Mouse (Mus musculus) liver, embryonic 13.5 days (tissue): ENCODE measurements around the gene Cyp2d11. TPM values are rescaled to one million over a fixed set of nuclear protein-coding genes. Genes with fewer than 3 reads are reported as not detected.

ENCODE experiments used
- ATAC-seq: fragments of 200-750 bp; cut with Nextera tagmentation; 2 replicates; pipeline ENCODE4 v1.8.0; 2017; ENCODE audit warnings: low read depth, mild to moderate bottlenecking, moderate number of reproducible peaks, moderate library complexity
- DNase-seq: peaks from one replicate; pipeline ENCODE4 v3.0.0; 2022
- H3K27ac ChIP-seq: fragments of 300-500 bp; sonication (generic); 2 replicates; pipeline ENCODE4 v1.5.1; 2015; ENCODE audit warnings: moderate library complexity, mild to moderate bottlenecking, inconsistent platforms
- H3K27me3 ChIP-seq: fragments of 300-500 bp; sonication (generic); 2 replicates; pipeline ENCODE4 v1.6.1; 2015; ENCODE audit warnings: mild to moderate bottlenecking, inconsistent platforms
- H3K36me3 ChIP-seq: fragments of 300-500 bp; sonication (generic); 2 replicates; pipeline ENCODE4 v1.6.1; 2015; ENCODE audit warnings: mild to moderate bottlenecking, inconsistent platforms
- H3K4me1 ChIP-seq: fragments of 300-500 bp; sonication (generic); replicated peaks from 2 replicates; pipeline ENCODE4 v1.6.1; 2015; ENCODE audit warnings: inconsistent platforms
- H3K4me2 ChIP-seq: fragments of 300-500 bp; sonication (generic); 2 replicates; pipeline ENCODE4 v1.6.1; 2015; ENCODE audit warnings: inconsistent platforms, mild to moderate bottlenecking, moderate library complexity
- H3K4me3 ChIP-seq: fragments of 300-500 bp; sonication (generic); replicated peaks from 2 replicates; pipeline ENCODE4 v1.5.1; 2015; ENCODE audit warnings: mild to moderate bottlenecking, inconsistent platforms
- H3K9ac ChIP-seq: fragments of 300-500 bp; sonication (generic); 2 replicates; pipeline ENCODE4 v1.6.1; 2015; ENCODE audit warnings: mild to moderate bottlenecking, inconsistent platforms
- H3K9me3 ChIP-seq: fragments of 300-500 bp; sonication (generic); replicated peaks from 2 replicates; pipeline ENCODE4 v1.6.1; 2016; ENCODE audit warnings: inconsistent platforms
- WGBS: fragments of 180-500 bp; shearing (Covaris S2); methylation state at CpG from one replicate; pipeline ENCODE4 v1.1.7; 2015; ENCODE audit not compliant: insufficient replicate concordance; 5-methylcytosine and 5-hydroxymethylcytosine counted together
- polyA plus RNA-seq: library from polyadenylated mRNA; unstranded; fragments of >200 nt; fragmentation: Nextera tagmentation; extraction: Ambion mirVana; gene quantifications from 2 replicates; pipeline ENCODE4 v1.2.1, GENCODE M21; 2015

Gene Cyp2d11
- polyA plus RNA-seq, 1 experiment from 2014 or later: not detected

DNA sequence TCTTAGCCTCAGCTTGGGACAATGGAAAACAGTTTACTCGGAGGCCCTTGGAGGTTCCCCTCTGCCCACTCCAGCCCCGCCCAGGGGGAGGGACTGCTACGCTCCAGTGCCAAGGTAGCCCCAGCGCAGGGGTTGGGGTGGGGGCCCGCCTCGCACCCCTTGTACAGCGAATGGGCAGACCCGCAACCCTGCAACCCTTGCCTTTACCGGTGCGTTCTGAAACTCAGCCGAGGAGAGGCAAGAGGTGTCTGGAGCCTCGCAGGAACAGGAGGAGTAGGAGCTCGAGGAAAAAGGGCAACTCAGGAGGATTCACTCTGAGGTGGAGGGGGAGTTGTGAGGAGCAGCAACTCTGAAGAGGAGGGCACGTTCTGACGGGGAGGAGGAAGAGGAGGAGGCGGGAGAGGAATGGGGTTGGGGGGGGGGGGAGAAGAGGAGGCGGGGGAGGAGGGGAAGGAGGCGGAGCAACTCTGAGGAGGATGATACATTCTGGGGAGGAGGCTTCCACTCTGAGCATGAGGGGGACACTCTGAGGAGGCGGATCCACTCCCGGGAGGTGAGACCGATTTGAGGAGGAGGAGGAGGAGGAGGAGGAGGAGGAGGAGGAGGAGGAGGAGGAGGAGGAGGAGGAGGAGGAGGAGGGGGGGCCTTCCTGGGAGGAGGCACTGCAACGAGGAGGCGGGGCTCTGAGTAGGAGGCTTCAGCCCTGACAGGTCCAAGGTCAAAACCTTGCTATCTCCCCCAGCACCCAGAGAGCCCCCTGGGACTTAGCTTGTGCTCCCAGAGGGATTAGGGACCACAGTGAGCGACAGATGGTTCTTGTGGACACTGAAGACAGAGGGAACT lies 13.7 kb downstream of the Cyp2d11 start, which contains the start of gene Cyp2d22:
Gene Cyp2d22, minus strand, starts transcription at position 390 of the 843 bp plus-strand sequence.
- peak within 1 kb of the TSS; percentile 79 for H3K27ac ChIP-seq
- H3K4me2 ChIP-seq: peak within 1 kb of the TSS; percentile 70
- H3K27me3 ChIP-seq: 0 out of 2 replicates have a peak, but pooled peaks cover 9% of the 10 kb centered on the region
- ATAC-seq: peak; percentile 73
- H3K4me3 ChIP-seq: peak within 1 kb of the TSS; percentile 56
- no peaks in the 10 kb centered on the region for H3K9me3 ChIP-seq
- WGBS: 3% methylated on average over 18 of the region's 24 CpGs
- H3K4me1 ChIP-seq: peaks cover 18% of the 10 kb centered on the region
- DNase-seq: peak; percentile 19
- H3K36me3 ChIP-seq: no peaks in the 10 kb centered on the region
- H3K9ac ChIP-seq: peak within 1 kb of the TSS; percentile 69

DNA sequence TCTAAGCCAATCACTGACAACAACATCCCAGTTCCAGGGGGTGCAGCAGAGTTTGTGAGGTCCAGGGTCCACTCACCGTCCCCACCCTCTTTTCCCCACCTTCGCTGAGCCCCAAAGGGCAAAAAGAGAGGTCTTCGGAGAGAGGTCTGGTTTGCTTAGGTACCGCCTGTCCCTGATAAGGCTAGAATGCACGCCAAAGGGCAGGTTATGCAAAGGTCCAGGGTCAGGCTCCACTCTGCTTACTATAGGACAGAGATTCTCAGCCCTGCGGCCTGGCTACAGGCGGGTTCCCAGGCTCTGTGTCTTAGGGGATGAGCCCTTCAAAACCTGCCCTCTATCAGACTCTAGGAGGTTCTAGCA lies 14.3 kb downstream of the Cyp2d11 start:
- Histone ChIP-seq H3K27me3 (0 out of 2 replicates have a peak, but pooled peaks cover 9% of the 10 kb centered on the region), H3K4me1 (peaks cover 18% of the 10 kb centered on the region), H3K9me3 (no peaks in the 10 kb centered on the region), H3K9ac (peak overlapping the region; percentile 69), H3K4me2 (peak overlapping the region; percentile 70), H3K27ac (peak overlapping the region; percentile 79), H3K36me3 (no peaks in the 10 kb centered on the region), H3K4me3 (peak overlapping the region; percentile 56)
- peak; percentile 77 for ATAC-seq
- WGBS: 12% methylated on average over 7 of the region's 7 CpGs
- peak; percentile 15 for DNase-seq

DNA sequence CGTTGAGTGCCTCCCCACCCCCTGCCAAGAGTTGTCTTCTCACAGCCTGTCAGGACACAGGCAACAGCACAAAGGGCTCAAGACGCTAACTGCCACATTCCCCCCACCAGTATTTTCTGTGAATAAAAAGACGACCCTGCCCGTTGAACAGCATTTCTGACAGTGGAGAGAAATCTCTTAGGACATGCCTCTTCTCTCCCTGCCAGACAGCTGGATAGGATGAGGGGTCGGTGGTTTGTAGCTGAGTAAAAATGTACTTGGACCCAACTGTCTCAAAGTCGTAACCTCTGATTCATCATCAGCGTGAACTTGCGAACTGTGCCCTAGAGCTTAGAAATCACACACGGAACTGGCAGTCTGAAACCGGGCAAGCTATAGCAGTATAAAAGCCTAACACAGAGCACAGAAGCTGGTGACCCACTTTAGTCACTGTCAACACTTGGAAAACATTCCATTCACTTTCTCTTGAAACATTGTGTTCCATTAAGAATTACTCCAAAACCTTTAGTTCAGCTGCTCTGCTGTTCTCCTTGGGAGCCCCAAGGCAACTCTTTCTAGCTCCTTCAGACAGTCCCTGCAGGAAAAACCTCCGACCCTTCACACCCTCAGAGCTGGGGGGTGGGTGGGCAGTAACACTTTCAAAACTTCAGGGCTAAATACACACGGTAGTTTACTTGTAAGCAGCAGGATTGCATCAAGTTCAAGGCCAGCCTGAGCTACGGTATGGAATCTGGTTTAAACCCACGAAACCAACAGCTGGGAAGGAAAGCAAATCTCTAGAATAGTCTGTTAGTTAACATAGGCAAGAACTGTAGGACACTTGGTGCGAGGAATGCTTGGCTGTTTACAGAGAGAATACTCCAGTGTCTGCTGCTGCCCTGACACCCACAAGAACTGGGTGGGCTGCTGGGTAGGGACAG lies 15.3 kb downstream of the Cyp2d11 start:
- no peaks in the 10 kb centered on the region for H3K36me3 ChIP-seq
- WGBS: 51% methylated on average over 15 of the region's 15 CpGs
- H3K9me3 ChIP-seq: no peaks in the 10 kb centered on the region
- peak overlapping the region; percentile 19 for H3K4me3 ChIP-seq
- H3K27me3 ChIP-seq: 0 out of 2 replicates have a peak, but pooled peaks cover 9% of the 10 kb centered on the region
- peak overlapping the region; percentile 70 for H3K4me2 ChIP-seq
- ATAC-seq: no peak
- H3K9ac ChIP-seq: peak overlapping the region; percentile 43
- no peak for DNase-seq
- peaks cover 18% of the 10 kb centered on the region for H3K4me1 ChIP-seq
- H3K27ac ChIP-seq: peak overlapping the region; percentile 79

DNA sequence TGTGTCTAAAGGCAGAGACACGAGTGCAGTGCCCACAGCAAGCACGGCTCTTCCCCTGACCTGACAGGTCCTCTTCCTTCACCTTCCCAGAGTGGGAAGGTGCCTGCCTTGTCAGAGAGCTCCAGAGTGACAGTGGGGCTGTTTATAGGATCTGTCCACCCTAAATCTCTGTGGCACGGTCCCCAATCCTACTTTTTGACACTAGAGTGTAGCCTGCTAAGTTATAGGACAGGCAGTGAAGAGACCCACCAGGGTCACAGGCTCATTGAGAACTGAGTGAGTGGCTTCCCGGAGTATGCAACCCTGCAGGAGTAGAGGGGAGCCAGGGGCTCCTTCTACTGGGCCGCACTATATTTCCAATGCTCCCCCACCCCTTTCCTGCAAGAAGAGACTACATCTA lies 16.1 kb downstream of the Cyp2d11 start:
- H3K4me1 ChIP-seq: peaks cover 18% of the 10 kb centered on the region
- H3K9me3 ChIP-seq: no peaks in the 10 kb centered on the region
- 57% methylated on average over 5 of the region's 5 CpGs for WGBS
- H3K27me3 ChIP-seq: 0 out of 2 replicates have a peak, but pooled peaks cover 9% of the 10 kb centered on the region
- DNase-seq: no peak
- H3K9ac ChIP-seq: peak overlapping the region; percentile 43
- H3K27ac ChIP-seq: 0 out of 2 replicates have a peak overlapping the region, but pooled peaks have one; percentile 34
- H3K4me2 ChIP-seq: peak overlapping the region; percentile 70
- no peak for ATAC-seq
- no peak overlapping the region for H3K4me3 ChIP-seq
- no peaks in the 10 kb centered on the region for H3K36me3 ChIP-seq

DNA sequence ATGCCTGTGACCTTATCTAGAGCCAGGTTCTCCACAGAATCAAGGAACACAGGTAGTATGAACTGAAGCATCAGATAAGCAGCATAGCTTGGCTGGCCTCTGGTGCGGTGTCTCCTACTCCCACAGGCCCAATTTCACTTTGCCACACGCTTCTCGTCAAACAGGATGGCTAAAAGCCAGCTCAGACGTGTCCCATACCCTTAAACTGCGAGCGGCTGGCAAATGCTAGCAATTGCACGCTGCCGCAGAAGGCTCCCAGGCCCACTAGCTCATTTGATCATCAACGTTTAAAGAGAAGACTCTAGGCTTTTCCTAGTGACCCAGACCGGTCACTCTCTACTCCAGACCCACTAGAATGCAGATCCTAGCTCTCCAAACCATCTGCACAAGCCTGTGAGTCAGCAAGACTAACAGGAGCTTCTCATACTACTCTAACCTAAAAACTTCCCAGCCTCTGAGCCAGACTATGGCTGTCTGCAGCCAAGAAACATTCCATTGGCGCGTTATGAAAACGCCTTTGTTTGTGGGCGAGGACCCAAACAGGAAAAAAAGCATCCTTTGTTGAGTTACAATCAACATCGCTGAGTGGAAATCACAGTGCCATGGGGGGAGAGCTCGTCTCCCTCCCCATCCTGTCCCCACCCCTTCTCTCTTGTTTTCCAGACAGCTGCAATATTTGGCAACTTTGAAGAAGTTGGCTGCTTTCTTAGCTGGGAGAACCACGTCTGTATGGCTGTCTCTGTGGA lies 17.3 kb downstream of the Cyp2d11 start:
- Histone ChIP-seq H3K9ac (no peak overlapping the region; the same call in 1 of the 2 replicates), H3K27ac (no peak overlapping the region), H3K4me3 (no peak overlapping the region), H3K36me3 (no peaks in the 10 kb centered on the region), H3K4me1 (peaks cover 18% of the 10 kb centered on the region), H3K9me3 (no peaks in the 10 kb centered on the region), H3K27me3 (0 out of 2 replicates have a peak, but pooled peaks cover 9% of the 10 kb centered on the region), H3K4me2 (no peak overlapping the region)
- 65% methylated on average over 17 of the region's 17 CpGs for WGBS
- DNase-seq (no peak), ATAC-seq (no peak)

DNA sequence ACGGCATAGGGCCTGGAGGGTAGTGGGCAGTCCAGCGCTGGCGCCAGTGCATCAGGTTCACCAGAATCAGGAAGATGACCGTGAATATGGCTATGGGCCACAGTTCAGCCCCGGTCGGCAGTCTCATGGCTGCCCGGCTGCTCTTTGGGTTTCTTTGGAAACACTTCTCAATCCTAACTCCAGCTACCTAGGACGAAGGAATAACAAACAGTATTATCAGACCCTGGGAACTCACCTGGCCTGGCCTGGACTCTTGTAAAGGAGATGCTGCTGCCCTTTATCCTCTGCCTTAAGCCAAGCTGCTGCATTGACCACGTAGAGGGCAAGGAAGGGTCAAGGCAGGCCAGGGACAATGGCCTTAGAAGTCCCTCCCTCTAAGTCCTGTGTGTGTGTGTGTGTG lies 18.0 kb downstream of the Cyp2d11 start:
- ATAC-seq (no peak), DNase-seq (no peak)
- H3K9me3 ChIP-seq: no peaks in the 10 kb centered on the region
- no peak overlapping the region for H3K27ac ChIP-seq
- no peaks in the 10 kb centered on the region for H3K36me3 ChIP-seq
- no peak overlapping the region for H3K4me3 ChIP-seq
- H3K4me1 ChIP-seq: peaks cover 17% of the 10 kb centered on the region
- 0 out of 2 replicates have a peak, but pooled peaks cover 7% of the 10 kb centered on the region for H3K27me3 ChIP-seq
- H3K9ac ChIP-seq: no peak overlapping the region
- 73% methylated on average over 9 of the region's 9 CpGs for WGBS
- H3K4me2 ChIP-seq: no peak overlapping the region

DNA sequence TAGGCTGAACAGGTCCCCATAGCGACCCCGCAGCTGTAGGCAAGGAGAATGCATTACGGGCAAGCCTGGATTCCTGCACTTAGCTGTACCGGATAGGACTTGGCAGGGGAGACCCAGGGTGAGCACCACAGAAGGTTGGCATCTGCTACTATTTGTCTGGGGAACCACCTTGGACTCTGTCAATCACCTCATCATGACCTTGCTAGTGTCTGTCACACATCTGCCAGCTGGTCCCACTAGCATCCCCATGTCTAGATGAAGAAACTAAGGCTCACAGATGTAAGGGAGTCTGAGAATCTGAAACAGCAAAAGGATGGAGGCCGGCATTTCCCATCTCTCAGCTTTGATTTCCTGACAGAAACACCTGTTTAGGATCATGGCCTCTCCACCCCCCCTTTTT lies 19.4 kb downstream of the Cyp2d11 start:
- Histone ChIP-seq H3K4me3 (no peak overlapping the region), H3K4me1 (peaks cover 9% of the 10 kb centered on the region), H3K4me2 (no peak overlapping the region), H3K27me3 (0 out of 2 replicates have a peak, but pooled peaks cover 1% of the 10 kb centered on the region), H3K9me3 (no peaks in the 10 kb centered on the region), H3K27ac (no peak overlapping the region), H3K9ac (no peak overlapping the region), H3K36me3 (no peaks in the 10 kb centered on the region)
- DNase-seq (no peak), ATAC-seq (no peak)
- WGBS: 79% methylated on average over 5 of the region's 5 CpGs

DNA sequence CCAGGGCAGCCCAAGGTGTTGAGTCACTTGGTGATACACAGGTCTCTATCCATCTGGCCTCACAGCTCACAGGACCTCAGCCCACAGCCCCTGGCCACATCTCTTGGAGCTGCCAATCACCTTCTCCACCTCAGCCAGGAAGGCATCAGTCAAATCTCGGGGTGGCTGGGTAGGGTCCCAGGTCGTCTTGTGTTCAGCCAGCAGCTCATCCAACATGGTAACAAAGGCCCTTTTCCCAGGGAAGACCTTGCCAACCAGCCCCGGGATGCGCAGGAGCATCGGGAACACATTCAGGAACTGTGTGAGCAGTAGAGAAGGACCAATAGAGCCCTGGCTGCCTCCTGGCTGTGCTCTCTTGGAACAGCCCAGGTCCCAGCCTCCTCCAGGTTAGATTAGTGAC lies 20.8 kb downstream of the Cyp2d11 start:
- H3K4me3 ChIP-seq: no peak overlapping the region
- no peak overlapping the region for H3K27ac ChIP-seq
- H3K9me3 ChIP-seq: no peaks in the 10 kb centered on the region
- ATAC-seq (no peak), DNase-seq (no peak)
- WGBS: 70% methylated on average over 5 of the region's 5 CpGs
- H3K36me3 ChIP-seq: no peaks in the 10 kb centered on the region
- H3K4me1 ChIP-seq: peaks cover 7% of the 10 kb centered on the region
- H3K27me3 ChIP-seq: no peaks in the 10 kb centered on the region
- no peak overlapping the region for H3K4me2 ChIP-seq
- no peak overlapping the region for H3K9ac ChIP-seq

DNA sequence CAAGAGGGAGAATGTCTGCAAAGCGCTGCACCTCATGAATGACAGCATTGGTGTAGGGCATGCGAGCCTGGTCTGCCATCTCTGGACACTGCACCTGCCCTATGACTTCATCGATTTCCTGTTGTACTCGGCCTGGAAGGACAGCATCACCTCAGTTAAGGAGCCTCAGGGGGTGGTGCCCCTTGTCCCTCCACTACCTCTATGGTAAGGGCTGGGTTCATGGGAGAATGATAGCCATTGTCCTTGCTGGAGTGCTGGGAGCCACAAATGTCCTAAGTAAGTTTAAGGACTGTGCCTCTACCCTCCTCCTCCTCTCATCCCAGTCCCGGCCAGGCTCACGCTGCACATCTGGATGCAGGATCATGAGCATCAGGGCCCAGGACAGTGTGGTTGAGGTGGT lies 21.4 kb downstream of the Cyp2d11 start:
- 66% methylated on average over 6 of the region's 6 CpGs for WGBS
- Histone ChIP-seq H3K4me1 (0 out of 2 replicates have a peak, but pooled peaks cover 3% of the 10 kb centered on the region), H3K9ac (no peak overlapping the region), H3K36me3 (no peaks in the 10 kb centered on the region), H3K4me2 (no peak overlapping the region), H3K27ac (no peak overlapping the region), H3K9me3 (no peaks in the 10 kb centered on the region), H3K27me3 (no peaks in the 10 kb centered on the region), H3K4me3 (no peak overlapping the region)
- DNase-seq: no peak
- ATAC-seq: no peak

DNA sequence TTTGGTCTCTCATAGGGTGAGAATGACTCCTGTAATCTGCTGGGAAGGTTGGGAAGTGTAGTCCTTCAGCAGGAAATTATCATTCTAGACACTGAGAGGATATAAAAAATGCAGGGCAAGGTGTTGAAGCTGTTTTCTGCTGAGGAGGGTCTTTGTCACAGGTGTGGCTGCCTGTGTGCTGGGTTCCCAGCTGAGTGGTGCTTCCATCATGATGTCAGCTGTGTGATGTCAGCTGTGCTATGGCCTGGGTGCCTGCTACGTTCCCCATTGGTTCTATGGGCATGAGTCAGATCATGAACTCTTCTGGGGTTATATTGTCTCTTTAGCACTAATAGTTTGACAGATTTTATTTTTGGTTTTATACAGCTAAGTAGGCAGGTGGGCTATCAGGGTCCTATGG lies 25.0 kb downstream of the Cyp2d11 start:
- Histone ChIP-seq H3K9ac (no peak overlapping the region), H3K4me1 (no peaks in the 10 kb centered on the region), H3K27me3 (no peaks in the 10 kb centered on the region), H3K9me3 (no peaks in the 10 kb centered on the region), H3K36me3 (no peaks in the 10 kb centered on the region), H3K4me2 (no peak overlapping the region), H3K27ac (no peak overlapping the region), H3K4me3 (no peak overlapping the region)
- ATAC-seq (no peak), DNase-seq (no peak)
- WGBS: 59% methylated on average over 1 of the region's 1 CpGs
